Comparison of ENCODE assay signal across 7 mouse cellular contexts in the genomic region with DNA sequence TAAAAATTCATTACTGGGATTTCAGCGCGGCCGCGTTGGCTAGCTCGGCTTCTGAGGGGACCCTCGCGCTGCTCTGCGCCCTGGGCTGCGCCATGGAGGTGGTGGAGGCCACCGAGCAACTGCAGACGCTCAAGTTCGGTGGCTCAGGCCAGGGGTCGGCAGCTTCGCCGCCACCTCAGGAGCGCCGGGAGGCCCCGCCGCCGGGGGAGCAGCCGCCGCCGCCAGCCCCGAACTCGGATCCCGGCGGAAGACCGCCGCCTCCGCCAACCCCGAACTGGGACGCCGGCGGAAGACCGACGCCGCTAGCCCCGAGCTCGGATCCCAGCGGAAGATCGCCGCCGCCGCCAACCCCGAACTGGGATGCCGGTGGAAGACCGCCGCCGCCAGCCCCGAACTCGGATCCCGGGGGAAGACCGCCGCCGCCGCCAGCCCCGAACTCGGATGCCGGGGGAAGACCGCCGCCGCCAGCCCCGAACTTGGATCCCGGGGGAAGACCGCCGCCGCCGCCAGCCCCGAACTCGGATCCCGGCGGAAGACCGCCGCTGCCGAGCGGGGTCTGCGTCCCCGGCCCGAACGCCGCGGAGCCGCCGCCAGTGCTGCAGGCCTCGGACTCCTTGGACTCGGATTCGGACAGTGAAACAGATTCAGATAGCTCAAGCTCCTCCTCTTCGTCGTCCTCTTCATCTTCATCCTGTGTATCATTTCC. TPM values are rescaled to one million over a fixed set of nuclear protein-coding genes. Genes with fewer than 3 reads are reported as not detected.
A peak's percentile ranks its signal among the peaks of the same experiment; 100 is the strongest.
DNase-seq lines count a peak whose midpoint lies in the region; ATAC-seq and TF ChIP-seq lines count a peak whose summit lies in the region.

No protein-coding gene starts in this region.

- H3K27ac ChIP-seq in kidney, embryonic 15.5 days = no peak overlapping the region
- no peak overlapping the region for H3K27ac ChIP-seq in lung, embryonic 16.5 days (ENCODE audit: low read length)

- TF ChIP-seq CTCF in E14TG2a.4 (conservative IDR thresholded peaks at IDR 0.05; ENCODE audit: low read length) = no peak

- DNase-seq in A20 (ENCODE audit: low read depth, low spot score) = peak; percentile 82
- DNase-seq in cerebellum, postnatal 4 days (ENCODE audit: low spot score in 2 of 2) = peak; percentile 23
- peak; percentile 12 for DNase-seq in heart, adult 8-10 months (ENCODE audit: low spot score)
- DNase-seq in retina, postnatal 1 day = peak; percentile 36

- peak; percentile 73; the same call in 1 of the 2 replicates for ATAC-seq in kidney, embryonic 15.5 days (replicated peaks; ENCODE audit: low FRiP score)
- ATAC-seq in lung, embryonic 16.5 days (ENCODE audit: low read depth) = peak; percentile 56; the same call in 1 of the 2 replicates

- H3K27me3 ChIP-seq in E14TG2a.4 (ENCODE audit: insufficient read depth, low read length) = peaks cover 17% of the 10 kb centered on the region
- H3K27me3 ChIP-seq in kidney, embryonic 15.5 days = no peaks in the 10 kb centered on the region
- no peaks in the 10 kb centered on the region for H3K27me3 ChIP-seq in lung, embryonic 16.5 days (ENCODE audit: control insufficient read depth, insufficient read depth, low read depth, low read length)

- WGBS in kidney, embryonic 15.5 days = 2% methylated on average over 89 of the region's 89 CpGs
- 1% methylated on average over 77 of the region's 89 CpGs for WGBS in lung, embryonic 16.5 days

- peak overlapping the region; percentile 80 for H3K4me3 ChIP-seq in E14TG2a.4 (replicated peaks; ENCODE audit: low read length)
- H3K4me3 ChIP-seq in kidney, embryonic 15.5 days (replicated peaks) = peak overlapping the region; percentile 71
- H3K4me3 ChIP-seq in lung, embryonic 16.5 days (ENCODE audit: low read length) = peak overlapping the region; percentile 68

- H3K9ac ChIP-seq in kidney, embryonic 15.5 days = peak overlapping the region; percentile 60
- H3K9ac ChIP-seq in lung, embryonic 16.5 days (ENCODE audit: low read length) = peak overlapping the region; percentile 77

- peak overlapping the region; percentile 91 for H3K4me2 ChIP-seq in kidney, embryonic 15.5 days
- H3K4me2 ChIP-seq in lung, embryonic 16.5 days (ENCODE audit: low read depth, low read length) = peak overlapping the region; percentile 88

- no peaks in the 10 kb centered on the region for H3K9me3 ChIP-seq in E14TG2a.4 (ENCODE audit: low read length)
- H3K9me3 ChIP-seq in kidney, embryonic 15.5 days (replicated peaks) = no peaks in the 10 kb centered on the region
- H3K9me3 ChIP-seq in lung, embryonic 16.5 days (ENCODE audit: control insufficient read depth, low read length) = no peaks in the 10 kb centered on the region

- no peaks in the 10 kb centered on the region for H3K36me3 ChIP-seq in E14TG2a.4 (ENCODE audit: insufficient read depth, low read length)
- H3K36me3 ChIP-seq in kidney, embryonic 15.5 days = no peaks in the 10 kb centered on the region
- no peaks in the 10 kb centered on the region for H3K36me3 ChIP-seq in lung, embryonic 16.5 days (ENCODE audit: control insufficient read depth, insufficient read depth, low read length)

- H3K4me1 ChIP-seq in E14TG2a.4 (replicated peaks; ENCODE audit: low read depth, low read length) = no peaks in the 10 kb centered on the region
- H3K4me1 ChIP-seq in kidney, embryonic 15.5 days = no peaks in the 10 kb centered on the region
- no peaks in the 10 kb centered on the region for H3K4me1 ChIP-seq in lung, embryonic 16.5 days (replicated peaks; ENCODE audit: control insufficient read depth, insufficient read depth, low read length)

RNA-seq across cellular contexts. Expression of a gene that starts 0.6 kb away (rescaled TPM):
- 100 to 1,000 TPM; 145 to 156 (median 152) TPM for total RNA-seq in heart, adult 8-10 months (2022)
- polyA plus RNA-seq in kidney, embryonic 15.5 days (2015; fragmentation: Nextera tagmentation; extraction: Ambion mirVana) = 65.1 and 71.8 TPM in 2 replicates
- polyA plus RNA-seq in lung, embryonic 16.5 days (2015; fragmentation: Nextera tagmentation; extraction: Ambion mirVana) = 62.2 and 69.4 TPM in 2 replicates

RNA-seq across cellular contexts. Expression of a gene that starts 11.7 kb away (rescaled TPM):
- total RNA-seq in heart, adult 8-10 months (2022) = 10 to 100 TPM; 43.9 to 48.3 (median 46.4) TPM
- 21.9 and 24.0 TPM in 2 replicates for polyA plus RNA-seq in kidney, embryonic 15.5 days (2015; fragmentation: Nextera tagmentation; extraction: Ambion mirVana)
- 24.9 and 25.4 TPM in 2 replicates for polyA plus RNA-seq in lung, embryonic 16.5 days (2015; fragmentation: Nextera tagmentation; extraction: Ambion mirVana)

Comparison
In these comparisons a context has a peak if more than half of its experiments do, and no peak if none do; other contexts are left out.
1. DNase-seq: peak in every context shown above with its lines; median percentile 82 in A20; 36 in retina, postnatal 1 day; 23 in cerebellum, postnatal 4 days; 12 in heart, adult 8-10 months.